Mouse (Mus musculus): Measurements from ENCODE around the gene Tm4sf4. TPM values are rescaled to one million over a fixed set of nuclear protein-coding genes. Genes with fewer than 3 reads are reported as not detected.
A peak's percentile ranks its signal among the peaks of the same experiment; 100 is the strongest.

Tm4sf4 gene
- polyA plus RNA-seq, 1 experiment from 2014 or later = 0.24 TPM

DNA sequence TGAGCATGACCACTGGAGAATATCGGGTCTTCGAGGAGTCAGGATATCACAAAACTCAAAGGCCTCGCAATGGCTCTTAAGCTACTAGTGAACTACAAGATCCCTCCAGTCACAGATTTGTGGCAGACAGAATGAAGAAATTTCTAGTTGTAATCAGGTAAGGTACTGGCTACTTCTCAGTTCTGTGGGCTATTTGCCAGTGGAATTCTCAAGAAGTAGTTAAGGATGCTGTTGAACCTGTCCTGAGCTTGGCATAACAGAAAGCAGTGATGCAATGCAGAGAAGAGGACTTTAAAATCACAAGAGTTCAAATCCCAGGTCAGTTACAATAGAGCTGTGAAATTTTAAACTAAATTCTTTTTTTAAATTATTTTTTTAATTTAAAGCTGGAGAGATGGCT lies 44.2 kb downstream of the Tm4sf4 start:
- no peak for ATAC-seq

DNA sequence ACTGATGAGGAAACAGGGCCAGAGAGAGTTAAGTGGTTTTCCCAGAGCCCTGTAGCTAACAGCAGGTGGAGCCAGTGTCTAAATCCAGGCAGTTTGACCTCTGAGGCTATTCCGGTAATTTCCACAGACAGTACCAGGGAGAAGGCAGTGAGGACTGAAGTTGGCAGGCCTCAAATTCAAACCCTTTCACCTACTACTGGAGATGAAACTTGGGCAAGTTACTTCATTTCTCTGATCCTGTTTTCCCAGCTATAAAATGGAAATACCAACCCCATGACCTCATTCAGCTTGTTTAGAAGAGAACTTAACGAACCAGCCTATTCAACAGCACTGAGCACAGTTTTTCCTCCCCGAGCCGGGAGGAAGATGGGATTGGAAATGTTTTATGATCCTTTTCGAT lies 45.2 kb downstream of the Tm4sf4 start:
- no peaks in the 10 kb centered on the region for H3K9me3 ChIP-seq (ENCODE audit: control insufficient read depth, low read length)
- H3K4me1 ChIP-seq (ENCODE audit: control insufficient read depth, insufficient read depth, low read depth, low read length) = peaks cover 13% of the 10 kb centered on the region
- H3K36me3 ChIP-seq (ENCODE audit: control insufficient read depth, insufficient read depth, low read length) = no peaks in the 10 kb centered on the region
- no peak overlapping the region for H3K9ac ChIP-seq (ENCODE audit: low read depth, low read length)
- H3K27ac ChIP-seq (ENCODE audit: low read depth, low read length) = peak overlapping the region; percentile 55
- H3K4me3 ChIP-seq (ENCODE audit: low read length) = no peak overlapping the region
- WGBS = 19% methylated on average over 5 of the region's 5 CpGs
- H3K27me3 ChIP-seq (replicated peaks; ENCODE audit: control insufficient read depth, insufficient read depth, low read length) = no peaks in the 10 kb centered on the region
- H3K4me2 ChIP-seq (ENCODE audit: low read length) = peak overlapping the region; percentile 61; the same call in 1 of the 2 replicates
- ATAC-seq = peak; percentile 55; the same call in 1 of the 2 replicates

More for the DNA sequence above, 44.2 kb downstream of the Tm4sf4 start:
- no peaks in the 10 kb centered on the region for H3K36me3 ChIP-seq (ENCODE audit: control insufficient read depth, insufficient read depth, low read length)
- no peak overlapping the region for H3K4me3 ChIP-seq (ENCODE audit: low read length)
- 92% methylated on average over 3 of the region's 3 CpGs for WGBS
- no peak overlapping the region for H3K27ac ChIP-seq (ENCODE audit: low read depth, low read length)
- no peaks in the 10 kb centered on the region for H3K9me3 ChIP-seq (ENCODE audit: control insufficient read depth, low read length)
- H3K4me2 ChIP-seq (ENCODE audit: low read length) = no peak overlapping the region
- no peak overlapping the region for H3K9ac ChIP-seq (ENCODE audit: low read depth, low read length)
- peaks cover 13% of the 10 kb centered on the region for H3K4me1 ChIP-seq (ENCODE audit: control insufficient read depth, insufficient read depth, low read depth, low read length)
- no peaks in the 10 kb centered on the region for H3K27me3 ChIP-seq (replicated peaks; ENCODE audit: control insufficient read depth, insufficient read depth, low read length)

DNA sequence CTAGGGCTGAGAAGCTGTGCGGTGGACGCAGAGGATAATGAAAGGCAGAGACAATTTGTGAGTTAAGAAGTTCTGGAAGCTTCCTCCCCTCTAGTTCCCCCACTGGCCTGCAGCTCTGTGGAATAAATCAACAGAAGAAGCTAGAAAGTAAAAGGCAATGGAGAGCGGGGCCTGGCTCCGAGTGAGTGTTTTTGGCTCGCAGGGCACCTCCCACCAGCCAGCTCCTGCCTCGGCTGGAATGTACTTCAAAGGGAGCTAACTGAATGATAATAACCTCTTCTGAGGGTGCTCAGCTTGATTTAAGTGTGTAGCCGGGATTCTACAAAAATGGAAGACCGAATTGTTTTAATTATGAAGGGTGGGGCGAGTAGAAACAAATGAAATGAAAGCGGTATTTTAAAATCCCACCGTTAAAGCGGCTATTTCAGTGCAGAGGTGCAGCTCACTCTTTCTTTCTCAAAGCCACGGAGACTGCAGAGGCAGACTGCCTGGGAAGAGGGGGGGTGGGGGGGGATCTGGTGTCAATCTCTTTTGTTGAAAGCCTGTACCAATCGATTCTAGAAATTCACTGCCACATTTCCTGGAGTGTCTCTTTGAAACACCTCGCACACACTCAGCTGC lies 46.0 kb downstream of the Tm4sf4 start:
- H3K27ac ChIP-seq (ENCODE audit: low read depth, low read length) = peak overlapping the region; percentile 55
- no peaks in the 10 kb centered on the region for H3K9me3 ChIP-seq (ENCODE audit: control insufficient read depth, low read length)
- peak overlapping the region; percentile 61 for H3K4me2 ChIP-seq (ENCODE audit: low read length)
- H3K36me3 ChIP-seq (ENCODE audit: control insufficient read depth, insufficient read depth, low read length) = no peaks in the 10 kb centered on the region
- peak; percentile 74 for ATAC-seq
- no peaks in the 10 kb centered on the region for H3K27me3 ChIP-seq (replicated peaks; ENCODE audit: control insufficient read depth, insufficient read depth, low read length)
- H3K4me3 ChIP-seq (ENCODE audit: low read length) = peak overlapping the region; percentile 32
- peak overlapping the region; percentile 48; the same call in 1 of the 2 replicates for H3K9ac ChIP-seq (ENCODE audit: low read depth, low read length)
- H3K4me1 ChIP-seq (ENCODE audit: control insufficient read depth, insufficient read depth, low read depth, low read length) = peaks cover 13% of the 10 kb centered on the region
- WGBS = 2% methylated on average over 15 of the region's 15 CpGs

DNA sequence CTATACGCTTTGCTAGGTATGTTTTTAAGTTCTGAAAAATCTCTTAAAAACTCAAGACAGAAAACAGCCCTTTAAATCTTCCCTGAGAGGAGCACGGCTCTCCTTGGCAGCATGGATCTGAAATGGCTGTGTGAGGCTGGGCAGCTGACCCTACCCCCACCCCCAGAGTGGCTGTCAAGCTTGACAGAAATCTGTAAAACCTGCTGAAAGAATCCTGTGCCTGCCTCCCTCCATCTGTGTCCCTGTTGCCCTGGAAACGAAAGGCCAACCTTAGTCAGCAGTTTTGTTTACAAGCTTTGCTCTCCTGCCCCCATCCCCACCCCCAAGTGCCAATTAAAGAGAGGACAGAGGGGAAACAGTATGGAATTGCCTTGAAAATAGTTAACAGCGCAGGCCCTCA lies 47.3 kb downstream of the Tm4sf4 start:
- 27% methylated on average over 4 of the region's 4 CpGs for WGBS
- Histone ChIP-seq H3K36me3 (ENCODE audit: control insufficient read depth, insufficient read depth, low read length) (no peaks in the 10 kb centered on the region), H3K9ac (ENCODE audit: low read depth, low read length) (no peak overlapping the region), H3K9me3 (ENCODE audit: control insufficient read depth, low read length) (no peaks in the 10 kb centered on the region), H3K4me2 (ENCODE audit: low read length) (no peak overlapping the region), H3K27me3 (replicated peaks; ENCODE audit: control insufficient read depth, insufficient read depth, low read length) (no peaks in the 10 kb centered on the region), H3K27ac (ENCODE audit: low read depth, low read length) (no peak overlapping the region), H3K4me3 (ENCODE audit: low read length) (no peak overlapping the region), H3K4me1 (ENCODE audit: control insufficient read depth, insufficient read depth, low read depth, low read length) (peaks cover 13% of the 10 kb centered on the region)
- ATAC-seq = peak; percentile 66

DNA sequence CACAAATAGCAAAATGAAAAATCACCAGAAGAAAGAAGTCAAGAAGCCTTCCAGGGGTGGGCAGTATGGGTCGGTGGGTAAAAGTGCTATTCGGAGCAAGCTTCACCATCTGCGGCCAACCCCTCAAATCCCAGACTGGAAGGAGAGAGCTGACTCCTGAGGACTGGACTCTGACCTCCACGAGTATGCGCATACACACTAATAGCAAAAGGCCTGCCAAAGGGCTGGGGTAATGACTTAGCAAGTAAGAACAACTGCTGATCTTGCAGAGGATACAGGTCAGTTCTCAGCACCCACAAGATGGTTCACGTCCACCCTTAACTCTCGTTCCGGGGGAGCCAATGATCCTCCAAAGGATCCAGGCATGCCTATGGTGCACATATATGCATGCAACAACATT lies 49.3 kb downstream of the Tm4sf4 start:
- H3K4me2 ChIP-seq (ENCODE audit: low read length) = no peak overlapping the region
- no peaks in the 10 kb centered on the region for H3K27me3 ChIP-seq (replicated peaks; ENCODE audit: control insufficient read depth, insufficient read depth, low read length)
- 92% methylated on average over 8 of the region's 8 CpGs for WGBS
- H3K36me3 ChIP-seq (ENCODE audit: control insufficient read depth, insufficient read depth, low read length) = no peaks in the 10 kb centered on the region
- H3K27ac ChIP-seq (ENCODE audit: low read depth, low read length) = no peak overlapping the region
- no peaks in the 10 kb centered on the region for H3K9me3 ChIP-seq (ENCODE audit: control insufficient read depth, low read length)
- peaks cover 13% of the 10 kb centered on the region for H3K4me1 ChIP-seq (ENCODE audit: control insufficient read depth, insufficient read depth, low read depth, low read length)
- no peak overlapping the region for H3K9ac ChIP-seq (ENCODE audit: low read depth, low read length)
- no peak overlapping the region for H3K4me3 ChIP-seq (ENCODE audit: low read length)
- ATAC-seq = no peak

DNA sequence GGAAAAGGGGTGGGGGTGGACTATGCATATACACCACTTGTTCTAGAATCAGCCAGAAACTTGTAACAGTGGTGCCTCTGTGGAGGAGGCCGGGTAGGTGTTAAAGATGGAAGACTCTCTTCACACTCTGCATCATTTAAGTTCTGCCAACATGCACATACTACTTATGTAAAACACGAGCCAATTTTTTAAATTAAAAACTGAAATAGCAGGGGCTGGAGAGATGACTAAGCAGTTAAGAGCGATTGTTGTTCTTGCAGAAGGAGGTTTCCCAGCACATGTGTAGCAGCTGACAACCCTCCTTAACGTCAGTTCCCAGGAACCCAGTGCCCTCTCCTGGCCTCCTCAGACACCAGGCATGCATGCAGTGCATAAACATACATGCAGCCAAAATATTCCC lies 55.5 kb downstream of the Tm4sf4 start:
- Histone ChIP-seq H3K27me3 (replicated peaks; ENCODE audit: control insufficient read depth, insufficient read depth, low read length) (no peaks in the 10 kb centered on the region), H3K27ac (ENCODE audit: low read depth, low read length) (no peak overlapping the region), H3K9ac (ENCODE audit: low read depth, low read length) (no peak overlapping the region), H3K9me3 (ENCODE audit: control insufficient read depth, low read length) (no peaks in the 10 kb centered on the region), H3K4me2 (ENCODE audit: low read length) (no peak overlapping the region), H3K4me3 (ENCODE audit: low read length) (no peak overlapping the region), H3K4me1 (ENCODE audit: control insufficient read depth, insufficient read depth, low read depth, low read length) (no peaks in the 10 kb centered on the region), H3K36me3 (ENCODE audit: control insufficient read depth, insufficient read depth, low read length) (no peaks in the 10 kb centered on the region)
- WGBS = 80% methylated on average over 4 of the region's 4 CpGs
- no peak for ATAC-seq

DNA sequence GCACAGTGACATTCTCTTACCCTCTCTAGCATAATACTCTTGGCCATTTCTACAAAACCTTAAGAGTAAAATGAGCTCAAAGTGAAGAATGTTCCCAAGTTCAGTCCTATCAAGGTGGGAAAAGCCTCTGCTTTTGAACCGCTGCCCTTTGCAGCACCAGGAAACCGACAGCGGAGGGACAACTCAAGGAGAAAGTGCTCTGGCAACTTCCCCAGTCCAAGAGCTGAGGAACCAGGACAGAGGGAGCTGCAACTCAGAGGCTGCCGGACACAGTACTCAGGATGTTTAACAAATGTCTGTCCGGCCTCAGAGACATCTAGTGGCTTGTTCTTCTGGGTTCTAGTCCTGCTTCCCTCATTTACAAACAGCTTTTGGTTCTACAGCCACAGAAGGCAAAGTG lies 56.9 kb downstream of the Tm4sf4 start:
- H3K9me3 ChIP-seq (ENCODE audit: control insufficient read depth, low read length) = no peaks in the 10 kb centered on the region
- no peak overlapping the region for H3K9ac ChIP-seq (ENCODE audit: low read depth, low read length)
- H3K4me2 ChIP-seq (ENCODE audit: low read length) = no peak overlapping the region
- WGBS = 85% methylated on average over 5 of the region's 5 CpGs
- H3K36me3 ChIP-seq (ENCODE audit: control insufficient read depth, insufficient read depth, low read length) = no peaks in the 10 kb centered on the region
- no peaks in the 10 kb centered on the region for H3K4me1 ChIP-seq (ENCODE audit: control insufficient read depth, insufficient read depth, low read depth, low read length)
- H3K27ac ChIP-seq (ENCODE audit: low read depth, low read length) = no peak overlapping the region
- no peak for ATAC-seq
- H3K27me3 ChIP-seq (replicated peaks; ENCODE audit: control insufficient read depth, insufficient read depth, low read length) = no peaks in the 10 kb centered on the region
- H3K4me3 ChIP-seq (ENCODE audit: low read length) = no peak overlapping the region

DNA sequence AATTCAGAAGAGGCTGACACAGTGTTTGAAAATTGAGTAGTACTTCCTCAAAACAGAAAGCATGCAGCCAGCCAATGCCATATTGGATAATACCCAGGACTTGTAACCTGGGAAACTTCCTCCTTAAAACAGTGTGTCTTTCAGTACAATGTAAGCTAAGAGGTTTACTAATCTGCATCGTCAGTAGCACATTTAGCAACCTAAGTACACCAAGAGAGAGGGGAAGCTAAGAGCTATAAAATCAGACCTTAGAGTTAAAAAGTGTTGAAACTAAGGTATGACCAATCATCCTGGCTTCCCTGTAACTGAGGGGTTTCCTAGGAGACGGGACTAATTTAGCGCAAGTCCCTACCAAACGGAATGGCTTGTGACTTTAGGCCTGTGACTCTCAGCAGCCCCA lies 61.0 kb downstream of the Tm4sf4 start:
- Histone ChIP-seq H3K4me2 (ENCODE audit: low read length) (no peak overlapping the region), H3K4me3 (ENCODE audit: low read length) (no peak overlapping the region), H3K4me1 (ENCODE audit: control insufficient read depth, insufficient read depth, low read depth, low read length) (no peaks in the 10 kb centered on the region), H3K27me3 (replicated peaks; ENCODE audit: control insufficient read depth, insufficient read depth, low read length) (no peaks in the 10 kb centered on the region), H3K9ac (ENCODE audit: low read depth, low read length) (no peak overlapping the region), H3K36me3 (ENCODE audit: control insufficient read depth, insufficient read depth, low read length) (no peaks in the 10 kb centered on the region), H3K9me3 (ENCODE audit: control insufficient read depth, low read length) (no peaks in the 10 kb centered on the region), H3K27ac (ENCODE audit: low read depth, low read length) (no peak overlapping the region)
- ATAC-seq = no peak
- 86% methylated on average over 4 of the region's 4 CpGs for WGBS

DNA sequence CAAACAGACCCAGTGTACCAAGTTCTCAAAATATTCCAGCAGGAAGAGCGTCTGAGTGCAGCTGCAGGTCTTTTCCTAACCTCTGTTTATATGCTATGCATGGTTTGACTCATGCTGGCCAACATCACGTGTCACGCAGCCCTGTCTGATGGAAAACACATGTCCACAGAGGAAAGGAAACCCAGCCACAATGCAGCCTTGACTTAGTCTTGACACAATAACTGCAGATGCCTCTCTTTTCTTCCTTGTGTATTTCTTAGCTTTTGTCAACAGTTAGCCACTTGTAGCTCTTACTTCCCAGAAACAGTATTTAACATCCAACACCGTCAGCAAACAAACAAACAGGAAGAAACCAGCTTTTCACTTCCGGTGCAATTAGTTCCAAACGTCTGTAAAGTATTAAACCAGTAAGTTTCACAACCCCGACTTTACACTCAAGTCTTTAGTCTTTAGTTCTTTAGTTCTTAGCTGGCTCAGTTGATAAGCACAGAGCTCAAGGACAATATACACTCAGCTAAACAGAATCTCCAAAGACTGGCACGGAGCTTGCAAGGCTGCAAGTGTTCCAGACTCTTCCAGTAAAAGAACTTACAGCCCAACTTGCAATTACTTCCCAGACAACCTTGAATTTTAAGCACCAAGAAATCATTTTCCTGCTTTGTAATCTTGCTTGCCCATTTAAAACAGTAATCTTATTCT lies 62.5 kb downstream of the Tm4sf4 start:
- H3K4me1 ChIP-seq (ENCODE audit: control insufficient read depth, insufficient read depth, low read depth, low read length) = no peaks in the 10 kb centered on the region
- no peaks in the 10 kb centered on the region for H3K27me3 ChIP-seq (replicated peaks; ENCODE audit: control insufficient read depth, insufficient read depth, low read length)
- no peak overlapping the region for H3K27ac ChIP-seq (ENCODE audit: low read depth, low read length)
- 75% methylated on average over 8 of the region's 8 CpGs for WGBS
- no peak overlapping the region for H3K9ac ChIP-seq (ENCODE audit: low read depth, low read length)
- no peaks in the 10 kb centered on the region for H3K9me3 ChIP-seq (ENCODE audit: control insufficient read depth, low read length)
- H3K4me3 ChIP-seq (ENCODE audit: low read length) = no peak overlapping the region
- H3K4me2 ChIP-seq (ENCODE audit: low read length) = no peak overlapping the region
- ATAC-seq = no peak
- no peaks in the 10 kb centered on the region for H3K36me3 ChIP-seq (ENCODE audit: control insufficient read depth, insufficient read depth, low read length)
